Mouse (Mus musculus) yolk sac, embryonic 10.5 days (tissue): ENCODE measurements around the gene Alkbh4.
"Not testable (repeated sequence)": the region's sequence is repeated elsewhere in the genome, so short reads cannot be mapped to it uniquely, and the experiment has no call there.

ENCODE experiments used
- DNase-seq: peaks from one replicate; pipeline ENCODE4 v3.0.0-alpha.2; 2017; ENCODE audit warnings: low spot score

Gene Alkbh4

DNA sequence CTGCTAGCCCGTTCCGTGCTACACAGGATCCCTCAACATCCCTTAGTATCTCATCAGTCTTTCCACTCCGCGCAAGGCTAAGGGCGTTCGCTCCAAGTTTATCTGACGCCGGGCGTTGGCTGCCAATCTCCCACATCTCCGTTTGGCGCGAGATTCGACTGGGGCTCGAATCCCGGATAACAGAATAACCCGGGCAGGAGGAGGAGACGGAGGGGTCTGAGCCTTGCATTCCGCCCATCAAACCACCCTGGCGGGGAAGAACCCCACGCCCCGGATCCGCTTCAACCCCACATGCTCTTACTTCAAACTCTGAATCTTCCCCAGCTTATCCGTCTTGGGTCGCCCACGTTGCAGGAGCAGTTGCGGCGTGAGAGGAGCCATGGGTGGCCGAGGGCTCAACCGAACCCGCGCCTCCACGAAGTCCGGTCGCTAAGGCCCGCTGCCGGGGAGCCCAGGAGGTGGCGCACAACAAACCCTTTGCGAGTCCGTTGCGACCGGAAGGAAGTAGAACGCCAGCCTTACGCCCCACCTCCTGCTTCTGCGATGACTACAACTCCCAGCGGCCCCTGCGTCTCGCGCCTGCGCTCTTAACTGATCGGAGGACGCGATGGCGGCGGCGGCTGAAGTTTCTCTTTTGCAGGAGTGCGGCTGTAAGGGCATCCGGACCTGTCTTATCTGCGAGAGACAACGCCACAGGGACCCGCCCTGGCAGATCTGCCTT, at the start of gene Alkbh4, which contains the start of gene Lrwd1:
Alkbh4 (plus strand) TSS at position 576 of the 721 bp plus-strand sequence.
Lrwd1 (minus strand) TSS at position 504 of the 721 bp plus-strand sequence.
- peak; percentile 95 for DNase-seq

DNA sequence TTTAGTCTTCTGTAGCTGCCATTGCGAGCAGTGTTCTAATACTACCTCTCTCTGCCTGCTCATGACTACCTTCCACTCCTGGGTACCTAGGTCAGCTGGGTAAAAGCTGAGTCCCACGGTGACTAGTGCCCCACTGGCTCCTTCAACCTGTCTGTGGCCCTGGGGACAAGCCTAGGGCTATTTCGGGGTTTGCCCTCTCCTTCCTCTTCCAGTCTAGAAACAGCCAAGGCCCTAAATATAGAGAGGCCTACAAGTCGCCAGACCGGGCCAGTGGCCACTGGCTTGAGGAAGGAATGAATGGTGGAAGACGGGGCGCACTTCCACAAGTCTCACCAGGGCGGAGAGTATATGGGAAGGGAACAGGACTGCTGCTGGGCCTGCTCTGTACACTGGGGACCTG, 49.7 kb upstream of the Alkbh4 start:
- no peak for DNase-seq

DNA sequence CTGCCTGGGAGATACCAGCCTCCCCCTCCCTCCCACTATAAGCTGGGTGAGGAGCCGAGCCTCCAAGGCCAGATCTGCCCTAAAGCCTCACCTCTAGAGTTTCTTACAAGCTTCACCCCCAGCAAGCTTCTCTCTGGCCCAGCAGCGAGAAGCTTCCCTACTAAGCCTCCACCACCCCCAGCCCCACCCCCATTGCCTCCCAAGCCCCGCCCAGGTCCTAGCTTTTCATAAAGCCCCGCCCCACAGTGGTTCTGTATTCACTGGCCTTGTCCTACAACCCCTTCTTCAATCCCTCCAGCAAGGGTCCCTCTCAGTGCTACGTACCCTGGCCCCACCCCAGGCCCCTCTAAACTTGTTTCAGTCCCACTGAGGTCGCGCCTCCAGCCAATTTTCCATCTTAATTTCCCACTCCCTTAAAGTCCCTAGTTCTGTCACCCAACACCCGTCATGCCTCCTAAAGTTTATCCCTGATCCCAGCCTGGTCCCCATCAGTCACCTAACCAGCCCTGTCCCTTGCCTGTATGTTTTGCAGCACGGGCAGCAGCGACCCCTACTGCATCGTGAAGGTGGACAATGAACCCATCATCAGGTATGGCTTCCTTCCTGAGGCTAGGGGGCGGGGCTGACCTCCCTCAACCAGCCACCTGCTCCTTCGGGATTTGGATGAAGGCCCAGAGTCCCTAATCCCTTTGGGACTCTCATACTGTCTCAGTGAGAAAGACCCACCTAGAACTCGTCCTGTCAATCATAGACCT, 46.9 kb upstream of the Alkbh4 start:
- DNase-seq = no peak

DNA sequence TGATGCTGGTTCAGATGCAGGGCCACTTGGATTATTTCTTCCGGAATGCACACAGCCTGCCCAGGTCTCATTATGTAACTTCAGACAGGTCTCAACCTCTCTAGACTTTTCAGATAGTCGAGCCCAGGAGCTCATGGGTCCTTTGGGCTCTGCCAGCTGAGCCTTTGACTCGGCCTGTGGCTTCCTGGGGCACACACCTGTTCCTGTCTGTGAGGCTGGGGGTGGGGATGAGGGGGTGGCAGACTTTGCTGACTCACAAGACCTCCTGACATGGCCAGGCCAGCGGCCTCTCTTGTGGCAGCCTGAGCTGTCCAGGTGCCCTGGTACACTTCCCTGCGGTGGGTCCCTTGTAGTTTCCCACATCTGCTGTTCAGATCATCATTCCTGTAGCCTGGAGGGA, 44.0 kb upstream of the Alkbh4 start:
- DNase-seq = no peak

DNA sequence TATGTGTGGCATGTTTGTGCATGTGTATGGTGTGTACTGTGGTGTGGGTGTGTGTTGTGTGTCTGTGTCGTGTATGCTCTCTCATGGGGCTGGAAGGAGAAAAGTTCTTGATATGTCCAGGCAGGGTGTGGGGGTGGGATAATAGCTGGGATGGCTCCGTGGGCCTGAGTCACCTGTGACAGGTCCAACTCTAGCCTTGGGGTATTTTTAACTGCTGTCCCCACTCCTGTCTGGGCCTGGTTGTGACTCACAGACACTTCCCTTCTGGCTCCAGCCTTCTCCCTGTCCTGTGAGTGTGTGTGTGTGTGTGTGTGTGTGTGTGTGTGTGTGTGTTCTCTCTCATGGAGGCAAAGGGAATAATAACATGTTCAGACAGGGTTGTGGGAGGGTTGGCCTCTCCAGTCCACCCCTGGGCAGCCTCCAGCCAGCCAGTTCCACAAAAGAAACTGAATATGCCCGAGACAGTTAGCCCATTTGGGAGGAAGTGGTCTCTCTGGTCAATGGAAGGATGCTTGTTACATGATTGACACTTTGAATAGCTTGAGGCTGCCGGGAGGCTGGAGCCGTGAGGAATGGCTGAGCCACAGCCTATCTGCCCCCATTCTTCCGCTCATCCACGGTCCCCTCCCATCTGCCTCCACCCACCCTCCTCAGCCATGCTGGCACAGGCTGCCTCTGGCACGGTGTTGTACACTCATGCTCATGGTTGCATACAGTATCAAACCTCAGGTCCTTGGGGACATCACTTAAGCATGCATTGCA, 41.5 kb upstream of the Alkbh4 start:
- no peak for DNase-seq

DNA sequence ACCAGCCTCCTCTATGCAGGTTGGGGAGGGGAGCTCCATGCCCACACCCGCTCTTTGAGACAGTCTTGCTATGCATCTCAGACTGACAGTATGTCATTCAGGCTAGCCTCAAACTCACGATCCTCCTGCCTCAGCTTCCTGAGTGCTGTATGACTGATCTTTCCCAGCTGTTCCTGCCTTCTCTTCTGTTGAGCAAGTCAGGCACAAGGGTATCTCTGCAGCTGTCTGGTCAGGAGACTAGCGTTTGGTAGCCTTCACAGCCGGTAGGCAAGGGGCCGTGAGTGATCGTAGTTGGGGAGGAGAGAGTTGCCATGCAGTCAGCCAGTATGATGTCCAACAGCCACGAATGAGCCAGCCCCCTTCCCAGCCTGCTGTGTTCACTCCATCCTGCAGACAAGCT, 40.9 kb upstream of the Alkbh4 start:
- no peak for DNase-seq

- DNase-seq = peak; percentile 18
Observed at GRCm38 (mm10) chr5:136098536-136098935, 37.4 kb upstream of the Alkbh4 start.

DNA sequence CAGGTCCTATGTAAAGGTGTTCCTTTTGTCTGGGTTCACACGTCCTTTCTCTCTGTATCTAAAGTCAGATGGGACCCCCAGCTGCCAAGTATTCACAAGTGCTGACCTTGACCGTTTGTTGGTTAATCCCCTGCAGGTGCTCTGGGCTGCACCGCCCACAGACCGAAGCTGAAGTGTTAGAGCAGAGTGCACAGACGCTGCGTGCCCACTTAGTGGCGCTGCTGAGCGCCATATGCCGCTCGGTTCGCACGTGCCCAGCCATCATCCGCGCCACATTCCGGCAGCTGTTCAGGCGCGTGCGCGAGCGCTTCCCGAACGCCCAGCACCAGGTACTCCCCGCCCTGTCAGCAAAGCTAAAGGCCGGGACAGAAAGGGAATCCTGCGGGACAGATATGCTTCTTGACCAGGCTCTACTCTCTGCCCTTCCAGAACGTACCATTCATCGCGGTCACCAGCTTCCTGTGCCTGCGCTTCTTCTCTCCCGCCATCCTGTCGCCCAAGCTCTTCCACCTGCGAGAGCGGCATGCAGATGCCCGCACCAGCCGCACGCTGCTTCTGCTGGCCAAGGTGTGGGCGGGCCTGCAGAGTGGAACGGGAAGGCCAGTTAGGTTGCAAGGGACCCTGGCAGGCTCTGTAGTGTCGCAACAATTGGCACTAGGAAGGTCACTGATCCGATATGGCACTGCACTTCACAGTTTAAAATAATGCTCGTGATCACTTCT, 33.7 kb upstream of the Alkbh4 start:
- DNase-seq = peak; percentile 73

- DNase-seq = no peak
Observed at GRCm38 (mm10) chr5:136104511-136104910, 31.4 kb upstream of the Alkbh4 start.

GRCm38 (mm10) chr5:136108486-136108885, 27.5 kb upstream of the Alkbh4 start:
- DNase-seq = no peak

- DNase-seq = no peak
Observed at GRCm38 (mm10) chr5:136109042-136109441, 26.9 kb upstream of the Alkbh4 start.

DNA sequence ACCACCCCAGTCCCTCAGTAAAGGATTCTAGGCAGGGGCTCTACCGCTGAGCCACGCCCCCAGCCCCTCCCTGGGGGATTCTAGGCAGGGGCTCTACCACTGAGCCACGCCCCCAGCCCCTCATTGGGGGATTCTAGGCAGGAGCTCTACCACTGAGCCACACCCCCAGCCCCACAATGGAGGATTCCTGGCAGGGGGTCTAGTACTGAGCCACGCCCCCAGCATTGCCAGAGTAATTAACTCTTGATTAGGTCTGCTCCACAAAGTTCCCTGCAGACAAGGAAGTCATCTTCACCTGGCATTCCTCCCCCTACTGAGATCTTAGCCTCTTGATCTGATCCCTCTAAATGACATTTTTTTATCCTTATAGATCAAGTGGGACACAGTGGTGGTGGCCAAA, 22.4 kb upstream of the Alkbh4 start:
- DNase-seq = not testable (repeated sequence)

- peak; percentile 95 for DNase-seq
Observed at GRCm38 (mm10) chr5:136115891-136116783, 19.8 kb upstream of the Alkbh4 start, which contains the start of gene Polr2j. Polr2j (plus strand) TSS chr5:136116631.

- no peak for DNase-seq
Observed at GRCm38 (mm10) chr5:136116784-136117112, 19.2 kb upstream of the Alkbh4 start.

DNA sequence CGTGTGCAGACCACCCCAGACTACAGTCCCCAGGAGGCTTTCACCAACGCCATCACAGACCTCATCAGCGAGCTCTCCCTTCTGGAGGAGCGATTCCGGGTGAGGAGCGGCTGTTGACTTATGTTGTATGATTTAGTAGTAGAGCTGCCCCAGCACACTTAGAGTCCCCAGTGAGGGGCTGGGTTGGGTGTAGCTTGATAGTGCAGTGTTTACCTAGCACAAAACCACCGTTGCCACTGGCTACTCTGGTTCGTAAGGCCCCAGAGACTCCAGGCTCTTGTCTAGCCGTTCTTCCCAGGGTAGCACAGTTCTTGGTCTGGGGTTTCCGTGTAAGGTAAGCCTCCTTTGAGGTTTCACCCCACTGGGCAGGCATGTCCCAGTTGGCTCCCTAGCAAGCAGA, 13.8 kb upstream of the Alkbh4 start:
- no peak for DNase-seq

DNA sequence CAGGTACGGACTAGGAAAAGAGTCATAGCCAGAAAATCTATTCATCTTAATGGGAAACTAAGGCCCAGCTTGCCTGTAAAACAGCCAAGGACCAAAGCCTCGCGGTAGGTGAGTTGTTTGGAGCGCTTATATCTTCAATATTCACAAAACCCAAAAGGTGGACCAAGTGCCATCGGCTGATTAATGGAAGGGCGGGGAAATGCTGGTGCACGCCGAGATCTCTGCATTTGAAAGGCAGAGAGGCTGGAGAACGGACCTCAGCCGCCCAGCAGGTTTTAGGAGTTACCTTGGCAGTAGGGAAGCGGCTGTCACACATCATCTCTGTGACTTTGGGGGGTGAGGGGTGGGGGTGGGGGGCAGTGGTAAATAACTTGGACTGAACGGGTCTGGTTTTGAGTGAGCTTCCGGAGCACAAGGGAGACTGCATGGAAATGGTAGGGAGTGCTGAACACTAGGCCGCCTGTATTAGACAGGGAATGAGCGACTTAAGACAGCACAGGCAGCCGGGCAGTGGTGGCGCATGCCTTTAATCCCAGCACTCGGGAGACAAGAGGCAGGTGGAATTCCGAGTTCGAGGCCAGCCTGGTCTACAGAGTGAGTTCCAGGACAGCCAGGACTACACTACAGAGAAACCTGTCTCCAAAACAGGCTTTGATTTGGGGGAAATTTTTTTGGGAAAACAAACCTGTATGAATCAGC, 495 bp downstream of the Alkbh4 start:
- peak; percentile 18 for DNase-seq

GRCm38 (mm10) chr5:136137658-136138274, 1.8 kb downstream of the Alkbh4 start:
- DNase-seq = peak; percentile 7

DNA sequence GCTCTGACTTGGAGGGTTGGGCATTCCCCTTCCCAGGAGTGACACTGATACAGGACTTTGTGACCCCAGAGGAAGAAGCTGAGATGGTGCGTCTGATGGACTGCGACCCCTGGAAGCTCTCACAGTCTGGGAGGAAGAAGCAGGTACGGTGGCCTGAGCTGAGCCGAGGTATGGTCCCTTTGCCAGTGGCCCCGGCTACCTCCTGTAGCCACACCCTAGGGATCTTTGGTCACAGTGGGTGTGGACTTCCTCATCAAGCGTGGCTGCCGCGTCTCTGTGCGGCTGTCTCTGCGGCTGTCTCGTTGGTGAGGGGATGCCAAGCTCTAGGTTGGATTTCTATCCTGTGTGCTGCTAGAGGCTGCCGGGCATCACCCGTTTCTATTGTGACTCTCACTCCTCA, 3.4 kb downstream of the Alkbh4 start:
- DNase-seq = no peak

GRCm38 (mm10) chr5:136140057-136140482, 4.1 kb downstream of the Alkbh4 start:
- no peak for DNase-seq

DNA sequence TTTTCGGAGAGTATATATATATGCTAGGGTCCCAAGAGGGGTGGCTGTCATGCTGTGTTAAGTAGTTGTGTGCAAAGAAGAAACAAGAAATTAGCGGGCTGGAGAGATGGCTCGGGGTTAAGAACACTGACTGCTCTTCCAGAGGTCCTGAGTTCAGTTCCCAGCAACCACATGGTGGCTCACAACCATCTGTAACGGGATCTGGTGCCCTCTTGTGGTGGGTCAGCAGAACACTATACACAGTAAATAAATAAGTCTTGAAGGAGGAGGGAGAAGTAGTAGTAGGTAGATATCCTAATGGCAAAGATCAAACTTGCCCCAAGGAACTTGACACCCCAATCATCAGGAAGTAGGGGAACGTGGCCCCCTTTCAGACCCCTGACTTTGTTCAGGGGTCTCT, 6.8 kb downstream of the Alkbh4 start:
- DNase-seq = no peak
